Mouse (Mus musculus) small intestine, adult 2 months (tissue): ENCODE data around the gene Slc35e4.
A peak's percentile ranks its signal among the peaks of the same experiment; 100 is the strongest.

ENCODE experiments used
- CTCF ChIP-seq: fragments of 200-500 bp; IDR thresholded peaks from 2 replicates; pipeline ENCODE4 v1.5.1; 2012; ENCODE audit warnings: low read depth, mild to moderate bottlenecking, control low read depth, inconsistent platforms, low read length, moderate library complexity, mixed read lengths; ENCODE audit not compliant: insufficient replicate concordance, insufficient read length; ENCODE audit errors: extremely low read depth
- POLR2A ChIP-seq: fragments of 200-500 bp; IDR thresholded peaks from 2 replicates; pipeline ENCODE4 v1.6.1; 2012; ENCODE audit warnings: low read depth, mild to moderate bottlenecking, control low read depth, inconsistent platforms, low read length, moderate library complexity

- TF ChIP-seq CTCF: no peak
- TF ChIP-seq POLR2A: peak; percentile 18; the same call in 1 of the 2 replicates
These were observed 50.9 kb downstream of the Slc35e4 start, which contains the start of gene Osbp2 for GRCm38 (mm10) chr11:3863454-3864112.
